Mouse (Mus musculus) common myeloid progenitor, adult 5-6 weeks (primary cell): ENCODE measurements at regions not wholly inside any gene's neighbourhood (a gene's known extent, or its start where the extent isn't known, plus 50 kb on each side); places are given as distances from the start of the nearest gene placed in this dataset.

Experiments
- ATAC-seq: replicated peaks from 2 replicates; pipeline ENCODE4 v1.8.0; 2016; ENCODE audit warnings: low read depth, mild to moderate bottlenecking, moderate TSS enrichment, inconsistent platforms; ENCODE audit not compliant: poor library complexity, severe bottlenecking

GRCm38 (mm10) chr9:80705264-80705663 lies 240.0 kb upstream of the Impg1 start:
- no peak for ATAC-seq

- ATAC-seq = no peak
Measured at GRCm38 (mm10) chr9:80697171-80697570, 231.9 kb upstream of the Impg1 start.

GRCm38 (mm10) chr9:80688481-80689086 lies 223.3 kb upstream of the Impg1 start:
- ATAC-seq = 0 out of 2 replicates have a peak, but pooled peaks have one; percentile 32

GRCm38 (mm10) chr9:80683030-80683692 lies 217.9 kb upstream of the Impg1 start:
- no peak for ATAC-seq

- ATAC-seq = no peak
Measured at GRCm38 (mm10) chr9:80681709-80682108, 216.4 kb upstream of the Impg1 start.

GRCm38 (mm10) chr9:80671483-80671882 lies 206.2 kb upstream of the Impg1 start:
- no peak for ATAC-seq

GRCm38 (mm10) chr9:80668575-80669248 lies 203.4 kb upstream of the Impg1 start:
- ATAC-seq = no peak

- 0 out of 2 replicates have a peak, but pooled peaks have one; percentile 15 for ATAC-seq
Measured at GRCm38 (mm10) chr9:80658755-80659154, 193.5 kb upstream of the Impg1 start.

GRCm38 (mm10) chr9:80615114-80615513 lies 149.8 kb upstream of the Impg1 start:
- no peak for ATAC-seq

GRCm38 (mm10) chr9:80600019-80600418 lies 134.7 kb upstream of the Impg1 start:
- ATAC-seq = 0 out of 2 replicates have a peak, but pooled peaks have one; percentile 36

GRCm38 (mm10) chr9:80565388-80566024 lies 100.2 kb upstream of the Impg1 start:
- no peak for ATAC-seq

GRCm38 (mm10) chr9:80563655-80564054 lies 98.4 kb upstream of the Impg1 start:
- ATAC-seq = no peak

- ATAC-seq = no peak
Measured at GRCm38 (mm10) chr9:80555531-80556067, 90.3 kb upstream of the Impg1 start.
